Mouse (Mus musculus) cerebellum, adult 11 months (tissue): Measurements from ENCODE around the gene Mios.

ENCODE experiments used
- DNase-seq: peaks from one replicate; pipeline ENCODE4 v3.0.0; 2022

Gene Mios

DNA sequence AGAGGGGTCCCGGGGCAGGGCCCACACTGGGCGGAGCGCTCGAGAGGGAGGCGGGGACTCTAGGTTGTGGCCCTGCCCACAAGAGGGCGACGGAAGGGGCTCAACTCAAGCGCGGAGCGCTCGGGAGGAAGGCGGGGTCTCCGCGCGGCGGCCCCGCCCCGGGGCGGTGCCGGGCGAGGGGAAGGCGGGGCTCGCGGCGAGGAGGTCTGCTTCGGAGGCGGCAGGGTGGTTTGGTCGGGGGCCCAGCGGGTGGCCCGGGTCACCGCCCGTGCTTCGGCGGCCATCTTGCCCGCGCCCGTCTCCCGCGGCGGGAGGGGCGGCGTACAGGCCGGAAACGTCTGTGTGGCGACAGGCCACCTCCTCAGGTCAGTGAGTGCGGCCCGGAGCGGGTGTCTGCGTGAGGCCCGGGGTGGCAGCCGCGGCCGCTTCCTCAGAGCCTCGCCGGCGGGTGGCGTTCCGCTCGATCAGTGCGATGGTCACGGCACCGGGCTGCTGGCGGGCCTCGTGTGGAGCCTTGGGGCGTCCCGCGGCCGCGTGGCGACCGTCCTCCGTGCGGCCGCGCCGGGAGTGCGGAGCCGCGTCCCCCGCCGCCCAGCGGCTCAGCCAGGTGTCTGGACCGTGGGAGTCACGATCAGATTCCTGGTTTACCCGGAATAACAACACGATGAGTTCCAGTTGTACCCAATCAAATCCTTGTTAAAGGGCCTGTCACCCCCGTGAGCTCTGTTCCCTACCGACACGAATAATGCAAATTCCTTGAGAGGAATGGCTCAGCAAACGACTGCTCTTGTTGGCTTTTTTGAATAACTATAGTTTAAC, at the start of gene Mios:
Gene Mios (plus strand): TSS at position 176 of the 819 bp plus-strand sequence.
- DNase-seq, result peak; percentile 89

DNA sequence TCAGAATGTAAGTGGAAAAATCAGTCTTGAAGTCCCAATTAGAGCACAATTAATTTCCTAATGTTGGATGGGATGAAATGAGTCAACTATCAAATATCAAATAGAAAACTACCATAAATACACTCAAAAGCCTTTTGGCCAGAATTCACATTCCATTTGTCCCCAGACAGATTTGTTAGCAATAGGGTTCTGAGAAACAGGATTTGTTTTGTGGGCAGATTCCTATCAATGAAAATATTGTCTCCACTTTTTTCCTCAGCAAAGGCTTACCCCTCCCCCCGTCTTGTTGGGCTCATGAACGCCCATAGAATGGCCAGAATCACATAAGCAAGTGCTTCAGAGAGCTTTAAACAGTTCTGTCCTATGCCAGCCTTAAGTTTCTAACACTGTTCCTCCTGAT, 49.0 kb upstream of the Mios start:
- DNase-seq, result no peak

DNA sequence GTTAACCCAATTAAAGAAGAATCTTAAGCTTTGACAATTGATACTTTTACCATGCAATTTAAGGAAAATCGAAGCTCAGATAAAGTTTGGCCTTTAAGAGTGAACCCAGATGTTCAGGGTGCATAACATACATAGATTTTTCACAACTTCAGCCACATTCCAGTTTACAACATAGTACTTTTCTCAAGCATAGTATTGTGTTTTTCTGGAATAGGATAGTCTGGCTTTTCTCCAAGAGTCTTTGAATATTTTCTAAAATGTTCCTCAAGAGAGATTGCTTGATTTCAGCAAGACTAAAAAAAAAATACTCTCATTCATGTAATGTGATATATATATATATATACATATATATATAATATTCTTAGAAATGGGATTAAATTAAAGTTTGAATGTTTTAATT, 44.3 kb upstream of the Mios start:
- no peak for DNase-seq

DNA sequence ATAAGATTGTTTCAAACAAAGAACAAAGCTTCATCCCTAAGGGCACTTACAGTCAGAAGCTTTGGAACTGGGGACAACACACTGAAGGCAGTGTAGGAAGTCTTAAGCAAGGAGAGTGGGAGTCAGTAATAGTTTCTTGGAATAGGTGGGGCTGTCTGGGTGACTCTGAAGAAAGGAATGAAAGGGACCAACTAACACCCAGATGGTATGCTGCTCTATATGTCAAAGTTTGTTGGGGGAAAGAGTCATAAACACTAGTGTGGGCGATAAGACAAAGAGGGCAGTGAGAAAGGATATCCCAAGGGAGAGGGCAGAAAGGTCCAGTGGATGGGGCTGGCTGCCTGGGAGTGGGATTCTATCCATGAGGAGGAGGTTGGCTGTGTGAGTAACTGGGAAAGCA, 36.9 kb upstream of the Mios start:
- no peak for DNase-seq

DNA sequence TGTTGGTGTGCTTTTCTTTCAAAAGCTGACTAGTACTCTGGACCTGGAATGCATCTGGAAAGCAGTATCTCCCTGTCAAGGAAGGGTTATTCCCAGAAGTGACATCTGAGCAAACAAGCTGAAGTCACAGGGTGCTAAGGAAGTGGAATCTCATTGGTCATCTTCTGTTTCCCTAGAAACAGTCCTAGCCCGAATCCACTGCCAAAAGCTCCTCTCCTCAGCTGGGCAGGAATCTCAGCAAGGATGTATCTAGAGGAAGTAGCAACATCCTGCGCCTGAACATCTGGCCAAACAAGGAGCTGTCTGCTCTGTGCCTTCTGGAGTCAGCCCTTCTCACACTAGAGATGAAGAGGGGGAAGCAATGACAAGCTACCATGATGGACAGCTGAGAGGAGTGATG, 35.0 kb upstream of the Mios start:
- DNase-seq, result no peak

DNA sequence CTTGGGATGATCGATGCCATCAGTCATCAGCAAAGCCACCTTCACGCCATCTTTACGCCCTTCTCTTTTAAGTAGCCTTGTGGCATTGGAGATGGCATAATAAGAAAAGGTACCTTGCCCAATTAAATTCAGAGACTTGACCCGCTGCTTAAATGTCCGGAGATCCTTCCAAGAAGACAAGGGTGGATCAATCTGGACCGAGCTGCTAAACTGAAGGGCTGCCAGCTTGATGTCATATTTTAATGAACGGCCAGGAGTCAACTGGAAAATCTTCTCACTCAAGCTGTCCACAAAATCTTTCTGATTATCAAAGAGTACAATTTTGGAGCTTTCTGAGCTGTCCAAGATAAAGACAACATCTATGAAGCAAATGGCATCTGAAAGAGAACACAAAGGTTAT, 33.7 kb upstream of the Mios start:
- no peak for DNase-seq

DNA sequence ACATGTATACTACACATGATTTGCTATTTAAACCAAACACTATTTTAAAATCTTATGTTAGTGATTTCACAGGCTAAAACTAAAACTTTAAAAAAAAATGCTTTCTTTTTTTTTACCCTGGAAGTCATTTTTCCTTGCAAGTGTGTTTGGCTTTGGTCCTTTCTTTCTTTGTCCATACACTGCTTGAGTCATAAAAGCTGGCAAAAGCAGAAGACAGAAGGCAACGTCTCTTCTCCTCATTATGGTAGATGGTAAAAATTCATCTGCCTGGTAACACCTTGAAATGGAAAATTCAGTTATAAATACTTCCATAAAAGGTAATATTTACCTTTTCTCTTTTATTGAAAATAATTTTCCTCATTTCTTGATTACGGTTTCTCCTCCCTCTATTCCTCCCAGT, 32.9 kb upstream of the Mios start:
- DNase-seq, result no peak

DNA sequence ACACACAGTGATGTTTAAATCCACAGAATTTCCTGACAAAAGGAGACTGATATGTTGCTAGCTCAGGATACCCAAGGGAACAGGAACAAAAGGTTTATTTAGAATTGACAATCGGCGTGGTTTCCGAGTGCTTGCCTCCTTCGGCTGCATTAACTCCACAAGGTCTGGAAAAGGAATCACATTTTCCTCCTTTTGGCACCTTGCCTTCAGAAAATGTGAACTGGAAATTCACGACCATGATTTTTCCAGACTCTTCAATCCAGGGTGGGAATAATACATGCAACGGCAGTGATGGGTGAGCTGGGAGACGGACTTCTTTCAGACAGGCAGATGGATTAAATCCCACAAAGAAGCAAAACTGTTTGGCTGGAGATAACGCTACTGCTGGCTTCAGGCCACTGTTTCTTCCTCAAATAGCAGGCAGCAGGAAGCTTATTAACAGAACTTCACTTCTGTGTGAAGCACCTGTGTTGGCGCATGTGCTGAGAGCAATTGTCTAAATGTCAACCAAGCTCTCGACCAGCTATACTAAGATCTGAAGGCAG, 30.6 kb upstream of the Mios start:
- DNase-seq, result peak; percentile 12

DNA sequence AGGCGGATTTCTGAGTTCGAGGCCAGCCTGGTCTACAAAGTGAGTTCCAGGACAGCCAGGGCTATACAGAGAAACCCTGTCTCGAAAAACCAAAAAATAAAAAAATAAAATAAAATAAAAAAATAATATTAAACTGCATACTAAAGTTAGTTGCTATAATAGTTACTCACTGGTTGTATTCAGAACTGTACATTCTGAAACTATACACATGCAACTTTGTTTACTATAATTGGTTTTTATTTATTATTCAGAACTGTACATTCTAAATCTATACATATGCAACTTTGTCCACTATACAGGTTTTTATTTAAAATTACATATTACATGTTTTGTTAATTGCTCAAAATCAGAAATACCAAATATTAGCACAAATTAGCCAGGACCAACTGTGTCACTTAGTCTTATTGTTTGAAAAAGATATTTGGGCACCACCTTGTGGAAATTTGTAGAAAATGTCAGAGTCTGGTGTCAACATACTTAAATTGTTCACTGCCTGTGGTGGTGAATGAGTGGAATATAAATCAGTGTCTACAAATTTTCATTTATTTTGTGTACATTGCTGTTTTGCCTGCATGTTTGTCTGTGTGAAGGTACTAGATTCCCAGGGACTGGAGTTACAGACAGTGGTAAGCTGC, 20.3 kb upstream of the Mios start:
- DNase-seq, result no peak

DNA sequence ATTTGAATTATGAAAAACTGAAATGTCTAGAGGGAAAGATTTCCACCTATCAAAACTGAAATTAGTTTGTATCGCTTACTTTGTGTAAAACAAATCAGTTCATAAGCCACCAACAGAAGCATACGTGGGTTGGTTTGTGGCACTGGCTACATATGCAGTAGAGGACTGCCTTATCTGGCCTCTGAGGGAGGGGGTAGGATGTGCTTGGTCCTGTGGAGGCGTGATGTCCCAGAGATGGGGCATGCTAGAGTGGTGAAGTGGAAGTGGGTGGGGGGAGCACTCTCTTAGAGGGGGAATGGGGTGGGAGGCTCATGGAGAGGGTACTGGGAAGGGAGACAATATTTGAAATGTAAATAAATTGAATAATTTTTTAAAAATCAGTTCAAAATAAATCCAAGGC, 19.1 kb upstream of the Mios start:
- no peak for DNase-seq

DNA sequence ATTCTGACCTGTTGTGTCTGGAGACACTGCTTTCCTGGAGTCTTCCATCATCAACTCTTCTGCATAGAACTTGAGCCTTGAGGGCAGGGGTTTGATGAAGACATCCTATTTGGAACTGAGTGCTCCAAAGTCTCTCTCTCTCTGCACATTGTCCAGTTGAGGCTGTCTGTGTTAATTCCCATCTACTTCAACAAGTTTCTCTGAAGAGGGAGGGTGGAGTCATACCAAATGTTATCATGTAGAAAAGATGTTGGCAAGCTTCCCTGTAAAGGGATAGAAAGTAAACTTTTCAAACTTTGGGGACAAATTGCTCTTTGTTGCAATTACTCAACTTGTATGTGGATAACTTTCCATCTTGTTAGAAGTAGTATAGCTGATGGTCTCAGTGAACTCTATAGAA, 16.5 kb upstream of the Mios start, which contains the start of gene Col28a1:
Gene Col28a1 (minus strand): TSS at position 101 of the 400 bp plus-strand sequence.
- DNase-seq, result no peak

DNA sequence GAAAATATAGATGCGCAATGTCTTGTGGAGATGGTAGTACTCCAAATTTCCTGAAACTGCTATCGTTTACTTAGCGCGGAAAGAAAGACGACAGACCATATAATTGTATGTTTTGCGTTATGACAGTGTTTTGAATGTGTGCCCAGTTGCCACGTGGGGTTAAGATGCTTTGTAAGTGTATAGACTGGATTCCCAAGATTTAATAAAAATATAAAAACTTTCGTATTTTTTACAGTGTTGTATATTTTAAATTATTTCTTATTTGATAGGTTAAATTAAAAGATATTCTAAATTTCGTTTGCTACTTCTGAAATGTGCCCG, 804 bp downstream of the Mios start:
- peak; percentile 25 for DNase-seq

DNA sequence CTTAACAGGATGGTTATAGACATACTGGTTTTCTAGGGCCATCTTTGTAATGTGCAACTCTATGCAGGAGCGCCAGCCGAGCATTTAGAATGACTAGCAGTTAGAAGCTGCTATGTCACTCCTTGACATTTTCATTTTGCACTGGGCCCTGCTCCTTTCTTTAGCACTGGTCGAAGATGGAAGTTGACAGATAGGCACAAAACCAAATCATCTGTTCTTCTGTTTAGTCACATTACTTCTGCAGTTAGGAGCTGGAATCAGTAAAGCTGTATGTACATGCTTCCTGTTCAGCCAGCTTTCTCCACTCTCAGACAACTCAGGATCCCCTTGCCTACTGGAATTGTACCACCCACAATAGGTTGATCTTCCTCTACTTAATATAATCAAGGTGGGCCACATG, 1.6 kb downstream of the Mios start:
- no peak for DNase-seq

DNA sequence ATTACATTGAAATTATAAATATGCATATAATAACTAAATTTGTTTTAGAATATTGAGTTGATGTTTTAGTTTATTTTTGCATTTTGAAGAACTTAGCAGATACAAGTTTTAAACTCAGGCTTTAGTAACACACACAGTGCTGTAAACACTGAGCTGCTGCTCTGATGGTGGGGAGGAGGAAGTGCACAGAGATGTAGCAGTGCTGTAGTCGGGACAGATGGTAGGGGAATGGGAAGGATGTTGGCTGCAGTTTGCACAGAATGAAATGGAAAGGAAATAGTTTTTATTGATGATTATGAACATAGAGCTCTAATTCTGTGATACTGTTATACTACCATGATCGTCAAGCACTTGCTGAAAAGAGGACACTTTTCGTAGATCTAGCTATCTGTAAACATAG, 18.0 kb downstream of the Mios start:
- DNase-seq, result no peak

DNA sequence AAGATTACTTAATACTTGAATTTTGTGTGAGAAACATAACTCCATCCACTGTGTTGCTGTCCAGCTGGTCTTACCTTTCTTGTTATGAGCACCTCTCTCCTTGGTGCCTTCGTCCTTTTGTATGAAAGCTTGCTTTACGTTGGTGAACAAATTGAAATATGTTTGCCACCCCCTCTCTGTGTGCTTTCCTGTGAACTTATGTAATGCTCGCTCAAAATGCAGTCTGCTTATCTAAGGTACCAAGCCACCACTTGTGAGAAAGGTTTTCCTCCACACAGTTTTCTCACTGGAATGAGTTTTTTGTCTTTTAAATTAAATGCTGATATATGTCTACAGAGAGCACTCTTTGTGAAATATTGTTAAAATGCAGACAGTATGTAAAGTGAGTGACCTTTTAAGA, 19.6 kb downstream of the Mios start:
- no peak for DNase-seq

DNA sequence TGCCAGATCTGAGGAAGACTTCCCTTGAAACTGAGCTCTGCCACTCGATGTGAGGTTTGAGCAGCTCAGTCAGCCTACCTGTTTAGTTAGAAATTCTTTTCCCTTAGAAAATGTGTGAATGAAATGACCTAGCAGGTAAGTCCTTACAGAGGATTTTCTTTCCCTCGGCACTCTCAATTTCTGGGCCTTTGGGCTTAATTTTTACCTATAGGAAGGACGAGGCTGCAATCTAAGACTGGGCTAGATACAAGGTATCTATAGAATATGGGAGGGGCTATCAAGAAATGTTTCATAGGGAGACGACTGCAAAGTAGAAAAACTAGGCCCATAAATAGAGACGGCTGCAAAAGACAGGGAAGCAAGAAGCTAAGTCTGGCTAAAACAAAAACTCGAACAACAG, 49.3 kb downstream of the Mios start:
- no peak for DNase-seq

DNA sequence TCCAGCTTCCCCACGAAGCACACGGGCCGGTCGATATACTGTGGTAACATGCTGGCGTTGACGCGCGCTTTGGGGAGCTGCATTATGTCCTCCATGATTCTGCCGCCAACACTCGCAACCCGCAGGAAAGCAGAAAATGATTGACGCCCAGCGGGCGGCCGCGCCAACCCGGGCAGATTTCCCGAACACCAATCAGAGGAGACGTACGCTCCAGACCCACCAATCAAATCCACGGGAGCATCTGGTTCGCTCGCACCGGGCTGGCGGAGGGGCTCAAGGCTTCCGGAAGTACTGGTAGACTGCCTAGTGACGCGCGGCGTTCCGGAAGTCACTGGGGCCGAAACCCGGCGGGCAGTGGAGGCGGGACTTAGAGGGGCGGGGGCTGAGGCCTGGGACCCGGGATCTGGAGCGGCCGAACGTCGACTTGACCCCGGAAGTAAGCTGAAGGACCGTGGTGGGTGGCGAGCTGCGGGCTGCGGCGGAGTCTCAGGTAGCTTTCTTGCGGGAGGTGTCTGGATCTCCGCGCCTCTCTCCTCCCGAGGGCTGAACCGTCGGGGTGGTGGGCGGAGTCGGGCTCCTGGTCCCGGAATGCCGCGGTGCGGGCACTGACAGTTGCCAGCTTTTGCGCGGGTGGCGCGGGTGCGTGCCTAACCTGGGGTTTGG, 50.1 kb downstream of the Mios start, which contains the start of the genes Rpa3, Umad1 and Gm45062:
Gene Rpa3 (minus strand): TSS at position 170 of the 663 bp plus-strand sequence.
Gene Umad1 (plus strand): TSS at position 285 of the 663 bp plus-strand sequence.
Gene Gm45062 (plus strand): TSS at position 447 of the 663 bp plus-strand sequence.
- DNase-seq, result peak; percentile 97

DNA sequence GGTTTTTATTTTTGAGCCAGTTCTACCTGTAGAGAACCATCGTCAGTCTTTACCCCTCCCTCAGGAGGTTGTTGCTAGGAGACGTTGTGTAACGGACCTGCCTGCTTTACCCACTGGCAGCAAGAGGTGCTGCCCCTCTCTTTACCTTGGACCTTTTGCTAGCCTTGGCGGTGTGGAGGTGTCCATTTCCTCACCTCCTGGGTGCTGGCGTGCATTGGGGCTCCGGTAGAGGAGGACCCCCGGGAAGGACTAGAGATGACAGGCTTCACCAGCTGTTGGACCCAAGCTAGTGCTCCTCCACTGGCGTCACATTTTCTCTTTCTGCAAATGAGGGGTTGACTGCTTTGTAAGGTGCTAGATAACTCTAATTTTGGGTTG, 50.6 kb downstream of the Mios start:
- no peak for DNase-seq

DNA sequence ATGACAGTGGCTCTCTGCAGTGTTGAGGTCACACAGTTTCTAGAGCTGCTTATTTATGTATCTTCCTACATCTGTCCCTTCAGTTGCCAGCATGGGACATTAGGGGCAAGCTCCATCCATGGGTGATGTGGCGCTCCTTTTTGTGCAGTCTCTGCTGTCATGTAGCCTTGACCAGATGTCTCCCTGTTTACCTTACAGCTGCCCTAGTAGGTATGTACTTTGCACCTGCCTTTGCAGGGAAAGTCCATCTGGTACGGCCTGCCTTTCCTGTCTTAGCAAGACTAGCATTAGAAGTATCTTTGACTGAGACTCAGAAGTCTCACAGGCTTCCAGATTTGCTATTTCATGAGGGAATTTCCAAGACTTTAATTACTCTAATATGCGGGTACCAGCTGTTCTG, 62.0 kb downstream of the Mios start:
- no peak for DNase-seq

DNA sequence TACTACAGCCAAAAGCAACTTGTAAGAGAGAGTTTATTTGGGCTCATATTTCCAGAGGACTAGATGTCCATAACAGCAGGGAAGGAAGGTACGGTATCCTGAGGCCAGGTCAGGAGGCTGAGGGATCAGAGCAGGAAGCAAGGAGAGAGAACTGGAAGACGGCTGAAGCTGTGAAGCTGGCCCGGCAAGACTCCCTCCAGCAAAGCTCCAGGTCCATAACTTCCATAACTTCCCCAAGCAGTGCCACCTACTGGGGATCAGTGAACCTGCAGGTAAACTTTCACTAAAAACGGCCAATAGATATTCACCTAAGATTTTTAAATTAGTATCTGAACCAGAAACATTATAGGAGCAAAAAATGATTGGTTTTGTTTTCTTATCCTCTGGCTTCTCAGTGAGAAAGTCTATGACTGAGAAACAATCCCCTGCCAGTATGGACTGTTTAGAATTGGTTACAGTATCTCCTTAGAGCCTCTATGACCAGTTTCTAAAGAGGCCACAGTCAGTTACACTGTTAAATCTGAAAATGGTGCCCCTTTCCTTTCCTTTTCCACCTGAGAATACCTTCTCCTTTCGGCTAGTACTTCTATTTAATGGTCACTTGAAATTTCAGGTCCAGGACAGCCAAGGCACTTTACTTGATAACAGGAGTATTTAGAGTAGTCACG, 65.5 kb downstream of the Mios start:
- peak; percentile 24 for DNase-seq

DNA sequence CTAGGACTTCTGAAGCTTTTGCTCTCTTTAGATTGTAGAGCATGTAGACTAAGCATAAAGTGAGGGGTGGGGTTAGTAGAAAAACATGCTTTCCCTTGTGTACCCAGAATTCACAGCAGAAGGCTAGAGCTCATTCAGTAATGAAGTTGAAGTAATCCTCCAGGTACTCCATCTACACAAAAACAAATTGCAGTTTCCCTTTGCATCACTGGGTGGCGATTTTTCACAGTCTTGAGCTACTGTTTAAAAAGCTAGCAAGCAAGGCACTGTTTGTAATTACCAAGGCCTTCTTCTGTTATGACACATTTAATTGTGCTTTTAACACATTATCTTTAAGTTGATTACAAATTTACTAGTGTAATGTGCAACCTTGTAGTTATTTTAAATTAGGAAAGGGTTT, 66.1 kb downstream of the Mios start:
- peak; percentile 68 for DNase-seq

DNA sequence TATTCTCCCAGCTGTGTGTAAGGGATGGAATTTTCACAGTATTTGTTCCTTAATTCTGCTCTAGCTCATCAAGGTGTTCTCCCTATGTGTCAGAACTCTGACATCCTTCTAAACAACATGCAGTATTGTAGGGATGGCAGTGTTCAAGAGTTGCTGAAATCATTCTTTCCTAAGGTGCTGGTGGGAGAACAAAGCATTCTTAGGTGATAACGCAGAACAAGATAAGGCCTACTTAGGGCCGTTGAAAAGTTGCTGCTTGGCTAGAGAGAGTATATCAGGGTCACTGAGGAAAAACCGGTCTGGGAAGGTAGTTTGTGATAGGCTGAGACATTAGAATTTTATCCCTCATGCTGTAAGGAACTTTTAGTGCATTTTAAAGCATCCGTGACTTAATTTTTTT, 67.4 kb downstream of the Mios start:
- no peak for DNase-seq

DNA sequence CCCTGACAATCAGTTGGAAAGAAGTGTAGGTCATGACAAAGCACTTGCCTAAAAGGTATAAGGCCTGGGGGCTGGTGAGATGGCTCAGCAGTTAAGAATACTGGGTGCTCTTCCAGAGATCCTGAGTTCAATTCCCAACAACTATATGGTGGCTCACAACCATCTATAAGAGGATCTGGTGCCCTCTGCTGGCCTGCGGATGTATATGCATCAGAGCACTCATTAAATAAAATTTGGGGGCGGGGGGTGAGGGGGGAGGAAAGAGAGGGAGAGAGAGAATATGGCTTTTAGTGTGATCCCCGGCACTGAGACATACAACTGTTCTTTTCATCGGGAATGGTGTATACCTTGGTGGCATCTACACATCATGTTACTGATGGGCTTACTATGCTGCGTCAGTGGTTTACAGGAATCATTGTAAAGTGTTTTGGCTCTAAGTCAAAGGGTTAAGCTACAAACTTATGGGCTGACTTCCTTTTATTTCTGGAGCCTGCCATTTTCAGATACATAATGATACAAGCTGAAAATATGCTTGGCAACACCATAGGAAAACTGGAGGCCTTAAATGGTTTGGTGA, 69.5 kb downstream of the Mios start:
- DNase-seq, result no peak
